Mouse (Mus musculus): ENCODE measurements around the gene Cfap61. TPM values are rescaled to one million over a fixed set of nuclear protein-coding genes. Genes with fewer than 3 reads are reported as not detected.

Cfap61 gene
- total and polyA plus RNA-seq, 2 experiments from 2014 or later = 0.46 to 0.68 TPM

- no peak for ATAC-seq (ENCODE audit: insufficient read depth, low read depth)
- DNase-seq (ENCODE audit: low spot score) = no peak
- no peaks in the 10 kb centered on the region for H3K27me3 ChIP-seq (ENCODE audit: control insufficient read depth, insufficient read depth, low read length)
- no peaks in the 10 kb centered on the region for H3K4me1 ChIP-seq (ENCODE audit: control insufficient read depth, insufficient read depth)
- 75% methylated on average over 5 of the region's 5 CpGs for WGBS
- H3K4me2 ChIP-seq (ENCODE audit: low read depth, low read length) = no peak overlapping the region
- H3K9me3 ChIP-seq (replicated peaks; ENCODE audit: control insufficient read depth, low read length) = no peaks in the 10 kb centered on the region
- H3K36me3 ChIP-seq (replicated peaks; ENCODE audit: control insufficient read depth, insufficient read depth, low read length) = no peaks in the 10 kb centered on the region
- H3K4me3 ChIP-seq (ENCODE audit: low read depth, low read length) = no peak overlapping the region
- H3K9ac ChIP-seq (replicated peaks; ENCODE audit: low read depth, low read length) = no peak overlapping the region
- no peak overlapping the region for H3K27ac ChIP-seq (ENCODE audit: low read depth)
- TF ChIP-seq EP300 (IDR thresholded peaks at IDR 0.05; ENCODE audit: low read depth) (no peak), CTCF (IDR thresholded peaks at IDR 0.05; ENCODE audit: low read depth) (no peak)
Measured at GRCm38 (mm10) chr2:145997956-145998525, 63.5 kb downstream of the Cfap61 start.

- H3K27me3 ChIP-seq (ENCODE audit: control insufficient read depth, insufficient read depth, low read length) = no peaks in the 10 kb centered on the region
- TF ChIP-seq EP300 (IDR thresholded peaks at IDR 0.05; ENCODE audit: low read depth) (no peak), CTCF (IDR thresholded peaks at IDR 0.05; ENCODE audit: low read depth) (no peak)
- no peaks in the 10 kb centered on the region for H3K9me3 ChIP-seq (replicated peaks; ENCODE audit: control insufficient read depth, low read length)
- no peaks in the 10 kb centered on the region for H3K4me1 ChIP-seq (ENCODE audit: control insufficient read depth, insufficient read depth)
- no peak for DNase-seq (ENCODE audit: low spot score)
- H3K4me2 ChIP-seq (ENCODE audit: low read depth, low read length) = no peak overlapping the region
- no peak overlapping the region for H3K9ac ChIP-seq (replicated peaks; ENCODE audit: low read depth, low read length)
- no peak overlapping the region for H3K27ac ChIP-seq (ENCODE audit: low read depth)
- no peak overlapping the region for H3K4me3 ChIP-seq (ENCODE audit: low read depth, low read length)
- ATAC-seq (ENCODE audit: insufficient read depth, low read depth) = no peak
- H3K36me3 ChIP-seq (replicated peaks; ENCODE audit: control insufficient read depth, insufficient read depth, low read length) = no peaks in the 10 kb centered on the region
- WGBS = 83% methylated on average over 6 of the region's 6 CpGs
Measured at GRCm38 (mm10) chr2:146008801-146009200, 74.2 kb downstream of the Cfap61 start.

GRCm38 (mm10) chr2:146009596-146010349 is 75.2 kb downstream of the Cfap61 start:
- Histone ChIP-seq H3K36me3 (replicated peaks; ENCODE audit: control insufficient read depth, insufficient read depth, low read length) (no peaks in the 10 kb centered on the region), H3K4me3 (ENCODE audit: low read depth, low read length) (no peak overlapping the region), H3K27me3 (ENCODE audit: control insufficient read depth, insufficient read depth, low read length) (no peaks in the 10 kb centered on the region), H3K4me1 (ENCODE audit: control insufficient read depth, insufficient read depth) (no peaks in the 10 kb centered on the region), H3K27ac (ENCODE audit: low read depth) (no peak overlapping the region), H3K9ac (replicated peaks; ENCODE audit: low read depth, low read length) (no peak overlapping the region), H3K4me2 (ENCODE audit: low read depth, low read length) (no peak overlapping the region), H3K9me3 (replicated peaks; ENCODE audit: control insufficient read depth, low read length) (no peaks in the 10 kb centered on the region)
- ATAC-seq (ENCODE audit: insufficient read depth, low read depth) (no peak), DNase-seq (ENCODE audit: low spot score) (no peak)
- 38% methylated on average over 2 of the region's 2 CpGs for WGBS
- TF ChIP-seq CTCF (IDR thresholded peaks at IDR 0.05; ENCODE audit: low read depth) = no peak
- TF ChIP-seq EP300 (IDR thresholded peaks at IDR 0.05; ENCODE audit: low read depth) = no peak

- Histone ChIP-seq H3K36me3 (replicated peaks; ENCODE audit: control insufficient read depth, insufficient read depth, low read length) (no peaks in the 10 kb centered on the region), H3K9me3 (replicated peaks; ENCODE audit: control insufficient read depth, low read length) (no peaks in the 10 kb centered on the region), H3K4me2 (ENCODE audit: low read depth, low read length) (no peak overlapping the region), H3K27me3 (ENCODE audit: control insufficient read depth, insufficient read depth, low read length) (no peaks in the 10 kb centered on the region), H3K9ac (replicated peaks; ENCODE audit: low read depth, low read length) (no peak overlapping the region), H3K4me3 (ENCODE audit: low read depth, low read length) (no peak overlapping the region), H3K27ac (ENCODE audit: low read depth) (no peak overlapping the region), H3K4me1 (ENCODE audit: control insufficient read depth, insufficient read depth) (no peaks in the 10 kb centered on the region)
- DNase-seq (ENCODE audit: low spot score) = no peak
- no peak for ATAC-seq (ENCODE audit: insufficient read depth, low read depth)
- TF ChIP-seq EP300 (IDR thresholded peaks at IDR 0.05; ENCODE audit: low read depth) (no peak), CTCF (IDR thresholded peaks at IDR 0.05; ENCODE audit: low read depth) (no peak)
- WGBS = 26% methylated on average over 2 of the region's 2 CpGs
Measured at GRCm38 (mm10) chr2:146010816-146011215, 76.2 kb downstream of the Cfap61 start.

- TF ChIP-seq EP300 (IDR thresholded peaks at IDR 0.05; ENCODE audit: low read depth) = no peak
- H3K4me1 ChIP-seq (ENCODE audit: control insufficient read depth, insufficient read depth) = no peaks in the 10 kb centered on the region
- H3K9ac ChIP-seq (replicated peaks; ENCODE audit: low read depth, low read length) = no peak overlapping the region
- H3K9me3 ChIP-seq (replicated peaks; ENCODE audit: control insufficient read depth, low read length) = no peaks in the 10 kb centered on the region
- 60% methylated on average over 8 of the region's 8 CpGs for WGBS
- no peaks in the 10 kb centered on the region for H3K36me3 ChIP-seq (replicated peaks; ENCODE audit: control insufficient read depth, insufficient read depth, low read length)
- DNase-seq (ENCODE audit: low spot score) (no peak), ATAC-seq (ENCODE audit: insufficient read depth, low read depth) (no peak)
- no peak overlapping the region for H3K4me3 ChIP-seq (ENCODE audit: low read depth, low read length)
- no peaks in the 10 kb centered on the region for H3K27me3 ChIP-seq (ENCODE audit: control insufficient read depth, insufficient read depth, low read length)
- no peak overlapping the region for H3K4me2 ChIP-seq (ENCODE audit: low read depth, low read length)
- H3K27ac ChIP-seq (ENCODE audit: low read depth) = no peak overlapping the region
Measured at GRCm38 (mm10) chr2:146015341-146016186, 81.0 kb downstream of the Cfap61 start.
